18 mouse cellular contexts compared by ENCODE assay signal in genomic region chrX:133575601-133576382, GRCm38 (mm10).
A peak's percentile ranks its signal among the peaks of the same experiment; 100 is the strongest.
DNase-seq lines count a peak whose midpoint lies in the region; ATAC-seq and TF ChIP-seq lines count a peak whose summit lies in the region.
"Had no signal": no experiment of that assay in that cellular context is flagged by ENCODE, and none has a peak within 500 bp of the region (broad histone marks: within the 10 kb centered on the region; RNA-seq: fewer than 3 reads in every experiment).

No protein-coding gene starts in this region.

- 43% methylated on average over 4 of the region's 4 CpGs for WGBS in kidney, embryonic 14.5 days
- WGBS in limb, embryonic 14.5 days, result 68% methylated on average over 4 of the region's 4 CpGs

- H3K36me3 ChIP-seq in kidney, embryonic 14.5 days (ENCODE audit: control insufficient read depth, insufficient read depth, low read length), result no peaks in the 10 kb centered on the region
- H3K36me3 ChIP-seq in CH12.LX (replicated peaks in 1 of 2; ENCODE audit: control insufficient read depth in 1 of 2, insufficient read depth in 1 of 2, low read length in 1 of 2), result no peaks in the 10 kb centered on the region
- no peaks in the 10 kb centered on the region for H3K36me3 ChIP-seq in limb, embryonic 14.5 days (ENCODE audit: control insufficient read depth, insufficient read depth, low read length)

- H3K4me1 ChIP-seq in kidney, embryonic 14.5 days (ENCODE audit: control insufficient read depth, insufficient read depth, low read length), result no peaks in the 10 kb centered on the region
- peaks cover 0 to 11% of the 10 kb centered on the region in 2 experiments; a peak in 1 of 4 replicates for H3K4me1 ChIP-seq in CH12.LX (ENCODE audit: control insufficient read depth in 1 of 2, insufficient read depth in 2 of 2)
- no peaks in the 10 kb centered on the region for H3K4me1 ChIP-seq in limb, embryonic 14.5 days (ENCODE audit: control insufficient read depth, insufficient read depth, low read length)

- no peak overlapping the region for H3K27ac ChIP-seq in kidney, embryonic 14.5 days (ENCODE audit: low read depth, low read length)
- no peak overlapping the region for H3K27ac ChIP-seq in CH12.LX (ENCODE audit: insufficient read depth, low read depth)
- H3K27ac ChIP-seq in limb, embryonic 14.5 days (replicated peaks; ENCODE audit: low read depth, low read length), result no peak overlapping the region
- no peak overlapping the region for H3K27ac ChIP-seq in left cerebral cortex, adult 2 months
- H3K27ac ChIP-seq: liver, embryonic 14.5 days had no signal

- H3K9me3 ChIP-seq in kidney, embryonic 14.5 days (ENCODE audit: control insufficient read depth, low read length), result no peaks in the 10 kb centered on the region
- no peaks in the 10 kb centered on the region for H3K9me3 ChIP-seq in CH12.LX (replicated peaks; ENCODE audit: low read length)
- H3K9me3 ChIP-seq in limb, embryonic 14.5 days (ENCODE audit: control insufficient read depth, low read length), result no peaks in the 10 kb centered on the region

- no peak for DNase-seq in kidney, adult 18-20 months
- DNase-seq in CH12.LX (ENCODE audit: extremely low read depth), result peak; percentile 17
- peak; percentile 13 for DNase-seq in embryo, embryonic 11 days
- DNase-seq in limb, embryonic 14.5 days (ENCODE audit: low spot score), result no peak
- no peak for DNase-seq in frontal cortex, postnatal 10 days (ENCODE audit: low spot score in 2 of 2)
- no peak for DNase-seq in right cerebral cortex, postnatal 25 days
- no peak for DNase-seq in left cerebral cortex, adult 2 months (ENCODE audit: extremely low spot score in 1 of 2, low spot score in 2 of 2)
- DNase-seq: cerebellum, adult 11 months; cerebellum, postnatal 36 days; gastrocnemius, postnatal 25 days; heart, postnatal 4 days; kidney, adult 11 months; lung, postnatal 10 days; right cerebral cortex, postnatal 14 days had no signal

- ATAC-seq in kidney, embryonic 14.5 days (ENCODE audit: low FRiP score, low TSS enrichment), result peak; percentile 97
- ATAC-seq in limb, embryonic 14.5 days (ENCODE audit: low FRiP score, low read depth), result peak; percentile 60; the same call in 1 of the 2 replicates

- no peak overlapping the region for H3K9ac ChIP-seq in kidney, embryonic 14.5 days (ENCODE audit: low read depth, low read length)
- no peak overlapping the region for H3K9ac ChIP-seq in CH12.LX (ENCODE audit: insufficient read depth, low read depth)
- H3K9ac ChIP-seq in limb, embryonic 14.5 days (ENCODE audit: low read depth, low read length, severe bottlenecking), result no peak overlapping the region
- H3K9ac ChIP-seq: liver, embryonic 14.5 days had no signal

- H3K27me3 ChIP-seq in kidney, embryonic 14.5 days (ENCODE audit: control insufficient read depth, insufficient read depth, low read length), result no peaks in the 10 kb centered on the region
- H3K27me3 ChIP-seq in CH12.LX (replicated peaks), result no peaks in the 10 kb centered on the region
- no peaks in the 10 kb centered on the region for H3K27me3 ChIP-seq in limb, embryonic 14.5 days (ENCODE audit: control insufficient read depth, insufficient read depth, low read length)

- dilution Hi-C loops in CH12.LX (cut with MboI; ENCODE audit: extremely low pct_ligation_motif_present, extremely low pct_unique_long_range_greater_than_20kb, low sequenced_read_pairs), result no loop called here

- in situ Hi-C loops in CH12.LX (cut with MboI; ENCODE audit: low pct_ligation_motif_present, low pct_unique_long_range_greater_than_20kb, low sequenced_read_pairs), result no loop called here

- no peak overlapping the region for H3K4me3 ChIP-seq in kidney, embryonic 14.5 days (ENCODE audit: low read length)
- H3K4me3 ChIP-seq in CH12.LX (replicated peaks in 1 of 3; ENCODE audit: low read depth in 2 of 3, low read length in 2 of 3, poor library complexity in 1 of 3), result no peak overlapping the region
- no peak overlapping the region for H3K4me3 ChIP-seq in limb, embryonic 14.5 days (replicated peaks; ENCODE audit: low read length)
- no peak overlapping the region for H3K4me3 ChIP-seq in left cerebral cortex, adult 2 months
- H3K4me3 ChIP-seq: erythroblast, embryonic 14.5 days had no signal

- H3K79me2 ChIP-seq in CH12.LX (replicated peaks; ENCODE audit: control insufficient read depth, extremely low read depth, insufficient read depth, poor library complexity, severe bottlenecking), result no peaks in the 10 kb centered on the region

- TF ChIP-seq POLR2A in CH12.LX (IDR thresholded peaks at IDR 0.05; ENCODE audit: low read depth, low read length), result no peak
- TF ChIP-seq POLR2A in limb, embryonic 14.5 days (IDR thresholded peaks at IDR 0.05; ENCODE audit: borderline replicate concordance, extremely low read depth, insufficient read depth, insufficient read length), result no peak

- TF ChIP-seq CTCF in CH12.LX (conservative IDR thresholded peaks at IDR 0.05 in 1 of 2, IDR thresholded peaks at IDR 0.05 in 1 of 2; ENCODE audit: low read depth in 2 of 2, low read length in 2 of 2), result no peak
- TF ChIP-seq CTCF in left cerebral cortex, adult 2 months (IDR thresholded peaks at IDR 0.05), result no peak

- TF ChIP-seq RAD21 in CH12.LX (IDR thresholded peaks at IDR 0.05; ENCODE audit: low read depth, low read length), result no peak

- no peak overlapping the region for H3K4me2 ChIP-seq in kidney, embryonic 14.5 days (replicated peaks; ENCODE audit: low read depth, low read length)
- no peak overlapping the region for H3K4me2 ChIP-seq in CH12.LX (ENCODE audit: insufficient read depth, low read depth, poor library complexity, severe bottlenecking)
- H3K4me2 ChIP-seq in limb, embryonic 14.5 days (replicated peaks; ENCODE audit: low read depth, low read length, severe bottlenecking), result no peak overlapping the region
- H3K4me2 ChIP-seq: heart, embryonic 11.5 days had no signal

- intact Hi-C loops in left cerebral cortex, adult 2 months (cut with DNase I), result no loop called here

- TF ChIP-seq EP300 in CH12.LX (IDR thresholded peaks at IDR 0.05; ENCODE audit: low read length), result peak; percentile 10; the same call in 1 of the 2 replicates

TF ChIP-seq in CH12.LX, 34 proteins besides CTCF, POLR2A, EP300 and RAD21:
- TF ChIP-seq USF2 (conservative IDR thresholded peaks at IDR 0.05; ENCODE audit: low read depth, low read length) (no peak), POLR2AphosphoS2 (IDR thresholded peaks at IDR 0.05; ENCODE audit: low read depth, low read length) (no peak), USF1 (IDR thresholded peaks at IDR 0.05; ENCODE audit: low read depth, low read length) (no peak), ELF1 (IDR thresholded peaks at IDR 0.05; ENCODE audit: low read depth, low read length) (no peak), ZKSCAN1 (IDR thresholded peaks at IDR 0.05; ENCODE audit: borderline replicate concordance, low read depth, low read length) (no peak), TBP (conservative IDR thresholded peaks at IDR 0.05; ENCODE audit: low read depth, low read length) (no peak), RCOR1 (conservative IDR thresholded peaks at IDR 0.05; ENCODE audit: low read depth, low read length) (no peak), IRF4 (IDR thresholded peaks at IDR 0.05; ENCODE audit: low read depth, low read length) (no peak), MAFK (IDR thresholded peaks at IDR 0.05; ENCODE audit: insufficient replicate concordance, low read length) (no peak)

Comparison
In these comparisons a context has a peak if more than half of its experiments do, and no peak if none do; other contexts are left out.
1. DNase-seq: peak in CH12.LX (single experiment) and embryo, embryonic 11 days (single experiment); none in kidney, adult 18-20 months (single experiment), limb, embryonic 14.5 days (single experiment), frontal cortex, postnatal 10 days (0 of 2), right cerebral cortex, postnatal 25 days (single experiment) and left cerebral cortex, adult 2 months (0 of 2).